Mouse (Mus musculus): Measurements from ENCODE around the gene Ifi35. TPM values are rescaled to one million over a fixed set of nuclear protein-coding genes. Genes with fewer than 3 reads are reported as not detected.
"Not testable (repeated sequence)": the region's sequence is repeated elsewhere in the genome, so short reads cannot be mapped to it uniquely, and the experiment has no call there.

The Ifi35 gene
- total and polyA plus RNA-seq, 2 experiments from 2014 or later = 3.9 to 5.3 TPM

DNA sequence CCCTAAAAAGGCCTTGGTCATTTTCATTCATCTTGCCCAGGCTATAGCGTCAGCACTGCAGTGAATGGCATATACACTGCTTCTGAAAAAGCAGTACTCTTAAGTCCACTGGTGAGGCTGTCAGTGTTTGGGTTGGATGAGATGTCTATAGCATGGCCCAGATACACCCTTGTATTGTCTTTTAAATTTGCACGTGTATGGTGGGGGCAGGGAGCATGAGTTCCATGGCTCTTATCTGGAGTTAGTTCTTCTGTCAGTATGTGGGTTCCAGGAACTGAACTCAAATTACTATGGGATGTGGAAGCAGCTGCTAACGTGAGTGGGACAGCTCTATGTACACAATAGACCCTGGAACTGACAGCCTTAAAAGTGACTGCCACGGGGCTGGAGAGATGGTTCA, 12.4 kb upstream of the Ifi35 start:
- no peak for ATAC-seq
- Histone ChIP-seq H3K27ac (no peak overlapping the region), H3K36me3 (ENCODE audit: insufficient read depth, low read length) (peaks cover 31% of the 10 kb centered on the region), H3K9ac (replicated peaks; ENCODE audit: low read length) (no peak overlapping the region), H3K4me3 (ENCODE audit: low read length) (no peak overlapping the region), H3K27me3 (ENCODE audit: insufficient read depth, low read length) (no peaks in the 10 kb centered on the region), H3K4me2 (ENCODE audit: low read depth, low read length) (no peak overlapping the region), H3K9me3 (ENCODE audit: low read length) (no peaks in the 10 kb centered on the region), H3K4me1 (ENCODE audit: insufficient read depth, low read length) (no peaks in the 10 kb centered on the region)
- no peak for TF ChIP-seq CTCF (IDR thresholded peaks at IDR 0.05; ENCODE audit: low read depth)
- DNase-seq (ENCODE audit: low spot score) = no peak
- 86% methylated on average over 4 of the region's 4 CpGs for WGBS

DNA sequence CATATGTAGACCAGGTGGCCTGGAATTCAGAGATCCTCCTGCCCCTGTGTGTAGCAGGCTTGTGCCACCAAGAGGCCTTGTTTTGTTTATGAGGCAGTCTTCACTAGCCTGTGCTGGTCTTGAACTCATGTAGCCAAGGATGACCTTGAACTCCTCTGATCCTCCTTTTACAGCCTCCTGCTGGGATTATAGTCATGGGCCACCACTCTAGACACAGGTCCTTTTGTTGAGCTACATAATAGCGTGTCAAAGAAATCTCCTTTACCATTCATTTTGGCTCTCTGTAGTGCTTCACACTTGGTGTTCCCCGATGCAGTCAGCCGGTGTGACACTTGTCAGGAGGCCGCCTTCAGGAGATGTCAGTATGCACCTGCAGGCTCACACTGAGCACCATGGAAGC, 11.3 kb upstream of the Ifi35 start:
- peaks cover 22% of the 10 kb centered on the region for H3K36me3 ChIP-seq (ENCODE audit: insufficient read depth, low read length)
- no peak overlapping the region for H3K4me3 ChIP-seq (ENCODE audit: low read length)
- no peaks in the 10 kb centered on the region for H3K4me1 ChIP-seq (ENCODE audit: insufficient read depth, low read length)
- WGBS = 38% methylated on average over 4 of the region's 4 CpGs
- DNase-seq (ENCODE audit: low spot score) (no peak), ATAC-seq (no peak)
- H3K27ac ChIP-seq = no peak overlapping the region
- H3K4me2 ChIP-seq (ENCODE audit: low read depth, low read length) = no peak overlapping the region
- no peak overlapping the region for H3K9ac ChIP-seq (replicated peaks; ENCODE audit: low read length)
- no peaks in the 10 kb centered on the region for H3K9me3 ChIP-seq (ENCODE audit: low read length)
- H3K27me3 ChIP-seq (ENCODE audit: insufficient read depth, low read length) = no peaks in the 10 kb centered on the region
- TF ChIP-seq CTCF (IDR thresholded peaks at IDR 0.05; ENCODE audit: low read depth) = no peak

DNA sequence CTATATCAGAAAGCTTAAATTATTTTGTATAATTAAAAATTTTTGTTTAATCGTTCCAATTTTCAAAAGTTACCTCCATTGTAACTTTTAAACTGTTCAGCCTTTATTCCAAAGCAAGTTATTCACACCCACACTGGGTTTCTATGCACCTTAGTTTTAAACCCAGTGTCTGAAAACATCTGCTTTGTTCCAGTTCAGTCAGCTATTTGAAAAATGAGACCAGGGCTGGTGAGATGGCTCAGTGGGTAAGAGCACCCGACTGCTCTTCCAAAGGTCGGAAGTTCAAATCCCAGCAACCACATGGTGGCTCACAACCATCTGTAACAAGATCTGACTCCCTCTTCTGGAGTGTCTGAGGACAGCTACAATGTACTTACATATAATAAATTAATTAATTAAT, 10.2 kb upstream of the Ifi35 start:
- H3K27me3 ChIP-seq (ENCODE audit: insufficient read depth, low read length); H3K4me1 ChIP-seq (ENCODE audit: insufficient read depth, low read length); H3K9me3 ChIP-seq (ENCODE audit: low read length); H3K9ac ChIP-seq (replicated peaks; ENCODE audit: low read length); ATAC-seq; H3K4me2 ChIP-seq (ENCODE audit: low read depth, low read length); H3K4me3 ChIP-seq (ENCODE audit: low read length); DNase-seq (ENCODE audit: low spot score); H3K27ac ChIP-seq: not testable (repeated sequence)
- peaks cover 18% of the 10 kb centered on the region for H3K36me3 ChIP-seq (ENCODE audit: insufficient read depth, low read length)
- WGBS = 58% methylated on average over 3 of the region's 3 CpGs

DNA sequence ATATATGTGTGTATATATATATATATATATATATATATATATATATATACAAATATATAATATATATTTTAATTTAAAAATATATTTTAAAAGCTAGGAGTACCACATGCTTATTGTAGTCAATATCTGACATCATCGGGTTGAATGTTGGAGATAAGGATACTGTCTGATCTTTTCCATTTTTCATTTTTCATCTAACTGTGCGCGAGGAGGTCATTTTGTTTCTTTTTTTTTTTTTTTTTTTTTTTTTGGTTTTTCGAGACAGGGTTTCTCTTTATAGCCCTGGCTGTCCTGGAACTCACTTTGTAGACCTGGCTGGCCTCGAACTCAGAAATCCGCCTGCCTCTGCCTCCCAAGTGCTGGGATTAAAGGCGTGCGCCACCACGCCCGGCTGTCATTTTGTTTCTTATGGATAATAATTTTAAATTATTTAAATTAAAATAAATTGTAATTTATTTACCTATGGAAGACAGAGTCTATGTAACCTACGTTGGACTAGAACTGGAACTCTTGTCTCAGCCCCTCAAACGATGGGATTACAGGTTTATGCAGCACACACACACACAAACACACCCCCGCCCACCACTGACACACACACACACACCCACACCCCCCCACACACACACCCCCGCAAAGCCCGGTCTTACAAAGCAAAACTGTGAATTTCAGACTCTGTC, 6.6 kb upstream of the Ifi35 start:
- WGBS = 37% methylated on average over 15 of the region's 15 CpGs
- H3K4me1 ChIP-seq (ENCODE audit: insufficient read depth, low read length); ATAC-seq; H3K27me3 ChIP-seq (ENCODE audit: insufficient read depth, low read length); H3K9ac ChIP-seq (replicated peaks; ENCODE audit: low read length); H3K27ac ChIP-seq; H3K9me3 ChIP-seq (ENCODE audit: low read length); DNase-seq (ENCODE audit: low spot score): not testable (repeated sequence)
- peaks cover 18% of the 10 kb centered on the region for H3K36me3 ChIP-seq (ENCODE audit: insufficient read depth, low read length)
- peak overlapping the region; percentile 40; the same call in 1 of the 2 replicates for H3K4me2 ChIP-seq (ENCODE audit: low read depth, low read length)
- peak overlapping the region; percentile 79; the same call in 1 of the 2 replicates for H3K4me3 ChIP-seq (ENCODE audit: low read length)

DNA sequence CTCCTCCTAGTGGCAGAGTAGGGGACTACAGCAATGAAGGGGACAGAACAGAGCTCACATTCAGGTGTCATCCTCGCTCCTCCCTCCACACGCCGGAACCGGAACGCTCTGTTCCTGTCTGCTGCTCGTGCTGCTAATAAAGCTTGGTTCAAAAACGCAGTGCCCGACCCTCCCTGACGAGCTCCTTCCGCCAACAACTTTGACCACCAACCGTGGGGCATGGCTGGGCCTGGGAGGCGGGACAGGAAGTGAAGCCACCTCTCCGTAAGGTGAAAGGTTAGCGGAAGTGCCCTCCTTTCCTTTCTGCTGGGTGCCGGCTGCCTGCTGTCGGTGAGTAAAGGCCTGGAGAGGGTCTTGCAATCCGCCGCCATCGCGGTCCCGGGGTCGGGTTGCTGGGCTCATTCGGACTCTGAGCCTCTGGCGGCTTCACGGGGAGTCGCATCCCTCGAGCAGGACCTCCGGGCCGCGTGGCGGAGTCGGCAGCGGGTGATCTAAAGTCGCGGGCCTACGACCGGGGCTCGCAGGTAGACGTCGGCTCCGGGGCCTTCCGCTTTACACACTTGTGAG, 6.0 kb upstream of the Ifi35 start, which contains the start of gene Rpl27:
Gene Rpl27, plus strand, starts transcription at position 172 of the 567 bp plus-strand sequence.
- no peaks in the 10 kb centered on the region for H3K27me3 ChIP-seq (ENCODE audit: insufficient read depth, low read length)
- H3K4me2 ChIP-seq (ENCODE audit: low read depth, low read length) = peak within 1 kb of the TSS; percentile 85
- peak; percentile 93 for TF ChIP-seq CTCF (IDR thresholded peaks at IDR 0.05; ENCODE audit: low read depth)
- peak within 1 kb of the TSS; percentile 95 for H3K27ac ChIP-seq
- WGBS = under 1% methylated on average over 42 of the region's 42 CpGs
- ATAC-seq (peak; percentile 98), DNase-seq (ENCODE audit: low spot score) (peak; percentile 99)
- no peaks in the 10 kb centered on the region for H3K4me1 ChIP-seq (ENCODE audit: insufficient read depth, low read length)
- H3K9ac ChIP-seq (replicated peaks; ENCODE audit: low read length) = peak within 1 kb of the TSS; percentile 95
- H3K4me3 ChIP-seq (ENCODE audit: low read length) = peak within 1 kb of the TSS; percentile 79
- H3K9me3 ChIP-seq (ENCODE audit: low read length) = no peaks in the 10 kb centered on the region
- peaks cover 18% of the 10 kb centered on the region for H3K36me3 ChIP-seq (ENCODE audit: insufficient read depth, low read length)

DNA sequence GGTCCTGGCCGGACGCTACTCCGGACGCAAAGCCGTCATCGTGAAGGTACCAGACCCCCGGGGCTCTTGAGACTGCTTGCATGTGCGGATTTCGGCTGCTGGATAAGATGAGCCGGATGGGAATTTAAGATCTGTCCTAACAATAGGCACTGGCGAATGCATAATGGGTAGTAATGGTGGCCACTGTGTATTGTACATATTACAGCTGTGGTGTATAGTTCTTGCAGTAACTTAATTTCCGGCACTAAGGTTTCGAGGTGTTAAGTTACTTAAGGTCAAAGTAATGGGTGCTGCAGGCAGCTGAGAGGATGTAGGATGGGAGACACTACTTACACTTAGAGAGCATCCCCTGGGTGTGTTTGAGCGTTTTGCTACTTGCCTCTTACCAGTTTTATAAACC, 5.4 kb upstream of the Ifi35 start:
- H3K4me2 ChIP-seq (ENCODE audit: low read depth, low read length) = peak overlapping the region; percentile 85
- H3K27ac ChIP-seq = peak overlapping the region; percentile 95
- 0% methylated on average over 14 of the region's 14 CpGs for WGBS
- peaks cover 18% of the 10 kb centered on the region for H3K36me3 ChIP-seq (ENCODE audit: insufficient read depth, low read length)
- H3K4me1 ChIP-seq (ENCODE audit: insufficient read depth, low read length) = no peaks in the 10 kb centered on the region
- ATAC-seq (no peak), DNase-seq (ENCODE audit: low spot score) (peak; percentile 51)
- H3K9ac ChIP-seq (replicated peaks; ENCODE audit: low read length) = peak overlapping the region; percentile 95
- no peak for TF ChIP-seq CTCF (IDR thresholded peaks at IDR 0.05; ENCODE audit: low read depth)
- H3K4me3 ChIP-seq (ENCODE audit: low read length) = peak overlapping the region; percentile 79
- H3K9me3 ChIP-seq (ENCODE audit: low read length) = no peaks in the 10 kb centered on the region
- H3K27me3 ChIP-seq (ENCODE audit: insufficient read depth, low read length) = no peaks in the 10 kb centered on the region

DNA sequence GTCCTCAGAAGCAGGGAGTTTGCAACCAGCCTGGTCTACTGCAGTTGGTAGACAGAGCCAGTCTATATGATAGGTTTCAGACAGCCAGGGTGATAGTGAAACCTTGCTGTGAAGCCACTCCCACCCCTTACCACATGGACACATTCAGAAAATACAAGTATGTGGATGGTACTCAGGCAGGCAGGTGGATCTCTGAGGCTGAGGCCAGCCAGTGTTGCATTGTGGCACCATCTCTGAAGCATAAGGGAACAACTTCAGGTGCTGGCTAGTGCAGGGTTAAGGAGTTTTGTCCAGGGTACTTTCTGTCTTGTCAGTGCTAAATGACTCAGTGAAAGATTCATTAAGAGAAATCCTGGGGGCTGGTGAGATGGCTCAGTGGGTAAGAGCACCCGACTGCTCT, 1.9 kb upstream of the Ifi35 start:
- 71% methylated on average over 1 of the region's 1 CpGs for WGBS

DNA sequence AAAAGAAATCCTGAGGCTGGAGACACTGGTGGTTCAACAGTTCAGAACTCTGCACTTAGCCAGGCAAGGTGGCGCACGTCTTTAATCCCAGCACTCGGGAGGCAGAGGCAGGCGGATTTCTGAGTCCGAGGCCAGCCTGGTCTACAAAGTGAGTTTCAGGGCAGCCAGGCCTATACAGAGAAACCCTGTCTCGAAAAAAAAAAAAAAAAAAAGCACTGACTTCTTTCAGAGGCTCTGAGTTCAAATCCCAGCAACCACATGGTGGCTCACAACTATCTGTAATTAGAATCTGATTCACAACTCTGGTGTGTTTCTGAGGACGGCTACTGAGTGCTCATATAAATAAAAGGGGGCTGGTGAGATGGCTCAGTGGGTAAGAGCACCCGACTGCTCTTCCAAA, 1.3 kb upstream of the Ifi35 start:
- WGBS = 91% methylated on average over 8 of the region's 8 CpGs
- ATAC-seq; H3K9me3 ChIP-seq (ENCODE audit: low read length): not testable (repeated sequence)

More for the DNA sequence above, 1.9 kb upstream of the Ifi35 start:
- H3K27ac ChIP-seq = no peak overlapping the region
- no peak overlapping the region for H3K4me3 ChIP-seq (ENCODE audit: low read length)
- H3K9me3 ChIP-seq (ENCODE audit: low read length) = no peaks in the 10 kb centered on the region
- TF ChIP-seq CTCF (IDR thresholded peaks at IDR 0.05; ENCODE audit: low read depth) = no peak
- H3K27me3 ChIP-seq (ENCODE audit: insufficient read depth, low read length) = no peaks in the 10 kb centered on the region
- H3K4me2 ChIP-seq (ENCODE audit: low read depth, low read length) = no peak overlapping the region
- no peak overlapping the region for H3K9ac ChIP-seq (replicated peaks; ENCODE audit: low read length)
- H3K36me3 ChIP-seq (ENCODE audit: insufficient read depth, low read length) = peaks cover 18% of the 10 kb centered on the region
- no peak for ATAC-seq
- no peaks in the 10 kb centered on the region for H3K4me1 ChIP-seq (ENCODE audit: insufficient read depth, low read length)
- DNase-seq (ENCODE audit: low spot score) = no peak

More for the DNA sequence above, 1.3 kb upstream of the Ifi35 start:
- not testable (repeated sequence) for H3K9ac ChIP-seq (replicated peaks; ENCODE audit: low read length); H3K4me2 ChIP-seq (ENCODE audit: low read depth, low read length); DNase-seq (ENCODE audit: low spot score); H3K4me1 ChIP-seq (ENCODE audit: insufficient read depth, low read length); H3K27me3 ChIP-seq (ENCODE audit: insufficient read depth, low read length); H3K4me3 ChIP-seq (ENCODE audit: low read length); H3K27ac ChIP-seq
- H3K36me3 ChIP-seq (ENCODE audit: insufficient read depth, low read length) = peaks cover 18% of the 10 kb centered on the region

All from hindbrain, postnatal 0 days (tissue).